Mouse (Mus musculus) myocyte (in vitro differentiated cells): ENCODE measurements at regions not wholly inside any gene's neighbourhood (a gene's known extent, or its start where the extent isn't known, plus 50 kb on each side); places are given as distances from the start of the nearest gene placed in this dataset.

Experiments
- REST ChIP-seq: IDR thresholded peaks from one replicate; pipeline ENCODE4 v1.6.1; 2011; ENCODE audit warnings: mild to moderate bottlenecking, control low read depth, moderate library complexity; ENCODE audit not compliant: insufficient read depth, insufficient read length
- TCF12 ChIP-seq: IDR thresholded peaks from one replicate; pipeline ENCODE4 v1.6.1; 2011; ENCODE audit warnings: mild to moderate bottlenecking, control low read depth; ENCODE audit not compliant: poor library complexity, insufficient read depth, severe bottlenecking

DNA sequence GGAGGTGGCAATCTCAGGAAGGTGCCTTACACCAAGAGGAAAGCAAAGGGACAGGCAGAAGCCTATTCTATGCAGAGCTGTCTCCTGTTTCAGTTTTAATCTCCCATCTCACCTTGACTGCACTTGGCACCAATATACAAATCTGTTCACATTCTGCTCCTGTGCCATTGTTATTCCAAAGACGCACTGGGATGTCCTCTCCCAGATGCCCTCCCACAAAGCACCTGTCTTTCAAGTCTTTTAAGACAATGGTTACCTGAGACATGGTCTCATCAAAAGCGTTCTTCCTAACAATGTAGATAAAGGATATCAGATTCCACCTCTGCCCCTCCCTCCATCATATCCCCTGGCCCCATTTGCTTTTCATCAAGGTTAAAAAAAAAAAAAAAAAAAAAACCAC, 64.2 kb upstream of the Aldh1a3 start:
- TF ChIP-seq TCF12, result no peak
- no peak for TF ChIP-seq REST
